Mouse (Mus musculus) CH12.LX (cell line): Measurements from ENCODE around the gene A730049H05Rik.

ENCODE experiments used
- POLR2A ChIP-seq: IDR thresholded peaks from 2 replicates; pipeline ENCODE4 v1.6.1; 2011; ENCODE audit warnings: low read depth, mild to moderate bottlenecking, improper control_type of control experiment, low read length
- SMC3 ChIP-seq: IDR thresholded peaks from 2 replicates; pipeline ENCODE4 v1.6.1; 2011; ENCODE audit warnings: low read depth, low read length, improper control_type of control experiment
- TCF12 ChIP-seq: IDR thresholded peaks from 2 replicates; pipeline ENCODE4 v1.6.1; 2014; ENCODE audit warnings: low read depth, mild to moderate bottlenecking, inconsistent platforms, low read length, improper control_type of control experiment
- USF1 ChIP-seq: IDR thresholded peaks from 2 replicates; pipeline ENCODE4 v1.6.1; 2014; ENCODE audit warnings: low read depth, mild to moderate bottlenecking, inconsistent platforms, low read length, improper control_type of control experiment

DNA sequence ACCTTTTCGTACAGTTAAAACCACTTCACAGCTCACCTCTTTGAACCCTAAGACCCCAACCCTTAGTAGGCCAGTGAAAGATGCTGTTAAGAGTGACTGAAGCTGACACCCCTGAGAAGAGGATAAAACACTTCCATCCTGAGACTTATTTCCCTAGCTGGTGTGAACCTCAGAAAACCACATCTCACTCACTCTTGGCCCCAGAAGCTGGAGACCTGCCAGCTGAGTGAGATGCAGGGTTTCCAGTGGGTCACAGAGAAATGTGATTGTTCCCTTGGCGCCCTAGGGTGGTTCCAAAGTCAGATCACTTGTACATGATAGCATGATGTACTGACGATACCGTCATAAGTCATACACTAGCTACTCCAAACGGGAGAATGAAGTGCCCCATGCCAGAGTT is 66.2 kb downstream of the A730049H05Rik start:
- no peak for TF ChIP-seq POLR2A
- no peak for TF ChIP-seq TCF12
- TF ChIP-seq USF1 = no peak
- TF ChIP-seq SMC3 = no peak
